Mouse (Mus musculus): Measurements from ENCODE around the gene Ppp1r2. TPM values are rescaled to one million over a fixed set of nuclear protein-coding genes. Genes with fewer than 3 reads are reported as not detected.

The Ppp1r2 gene
- polyA plus RNA-seq, 1 experiment, result 31.7 TPM

DNA sequence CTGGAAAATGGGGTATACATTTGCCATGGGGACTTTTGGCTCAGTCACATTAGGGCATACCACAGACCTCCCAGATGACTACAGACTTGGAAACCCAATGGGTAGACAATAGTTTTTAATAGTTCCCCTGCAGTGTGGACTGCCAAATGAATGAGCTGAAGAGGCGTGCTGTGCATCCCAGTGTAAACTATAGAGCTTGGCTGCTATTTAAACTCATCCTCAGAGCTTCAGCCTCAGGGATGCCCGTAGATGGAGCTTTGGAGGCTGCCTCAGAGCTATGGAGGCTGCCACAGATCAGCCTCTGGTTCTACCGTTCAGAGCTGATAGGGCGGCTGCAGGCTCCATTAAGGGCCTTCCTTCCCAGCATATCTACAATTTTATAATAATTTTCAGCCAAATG lies 40.2 kb upstream of the Ppp1r2 start:
- H3K27me3 ChIP-seq (ENCODE audit: control insufficient read depth, insufficient read depth, low read length), result no peaks in the 10 kb centered on the region
- H3K4me1 ChIP-seq (replicated peaks; ENCODE audit: control insufficient read depth, insufficient read depth, low read length), result no peaks in the 10 kb centered on the region
- H3K4me3 ChIP-seq (ENCODE audit: control insufficient read depth, insufficient read depth, low read length), result no peak overlapping the region
- no peak for DNase-seq
- TF ChIP-seq POLR2A (IDR thresholded peaks at IDR 0.05; ENCODE audit: control insufficient read depth, extremely low read depth, insufficient read depth, low read length, poor library complexity), result no peak
- no peak for TF ChIP-seq CTCF (IDR thresholded peaks at IDR 0.05; ENCODE audit: borderline replicate concordance, control insufficient read depth, extremely low read depth, insufficient read depth, low read length, poor library complexity)
- no peak overlapping the region for H3K27ac ChIP-seq (ENCODE audit: control insufficient read depth, insufficient read depth, low read length)
- H3K36me3 ChIP-seq (ENCODE audit: control insufficient read depth, insufficient read depth, low read length), result no peaks in the 10 kb centered on the region
- 94% methylated on average over 4 of the region's 4 CpGs for WGBS

DNA sequence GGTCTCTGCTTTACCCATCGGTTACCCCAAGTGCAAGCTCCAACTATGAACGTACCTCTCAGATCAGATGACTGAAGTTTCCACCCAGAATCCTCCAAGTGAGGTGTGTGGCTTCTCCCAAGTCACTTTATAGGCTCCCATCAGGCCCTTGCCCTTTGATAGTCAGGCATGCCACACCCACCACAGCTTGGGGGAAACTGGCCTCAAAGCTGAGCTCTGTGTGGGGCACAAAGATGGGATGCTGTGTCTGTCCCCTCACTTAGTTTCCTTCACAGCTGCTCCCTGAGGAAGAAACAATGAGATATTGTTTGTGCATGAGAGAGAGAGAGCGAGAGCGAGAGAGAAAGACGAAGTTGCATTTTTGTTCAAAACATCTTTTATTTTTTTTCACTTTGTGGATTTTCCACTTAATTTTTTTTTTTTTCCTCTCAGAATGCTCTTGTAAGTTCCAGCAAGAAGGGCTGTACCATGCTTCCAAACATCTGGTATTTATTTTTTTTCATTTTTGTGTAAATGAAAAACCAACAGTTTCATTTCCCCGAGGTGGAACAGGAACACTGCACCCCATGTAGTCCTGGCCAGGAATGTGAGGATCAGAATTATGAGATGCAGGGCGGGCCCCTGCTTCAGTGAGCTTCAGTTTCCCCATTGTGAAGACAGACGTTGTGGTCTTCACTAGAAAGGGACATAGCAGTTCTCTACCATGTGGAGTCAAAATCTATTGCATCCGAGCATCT lies 39.6 kb upstream of the Ppp1r2 start, which contains the start of gene Apod:
TSS of gene Apod (minus strand) at position 312 of the 737 bp plus-strand sequence.
- Histone ChIP-seq H3K36me3 (ENCODE audit: control insufficient read depth, insufficient read depth, low read length) (no peaks in the 10 kb centered on the region), H3K4me1 (replicated peaks; ENCODE audit: control insufficient read depth, insufficient read depth, low read length) (no peaks in the 10 kb centered on the region), H3K4me3 (ENCODE audit: control insufficient read depth, insufficient read depth, low read length) (no peak within 1 kb of the TSS), H3K27me3 (ENCODE audit: control insufficient read depth, insufficient read depth, low read length) (no peaks in the 10 kb centered on the region), H3K27ac (ENCODE audit: control insufficient read depth, insufficient read depth, low read length) (no peak within 1 kb of the TSS)
- no peak for DNase-seq
- WGBS, result 82% methylated on average over 9 of the region's 9 CpGs
- no peak for TF ChIP-seq CTCF (IDR thresholded peaks at IDR 0.05; ENCODE audit: borderline replicate concordance, control insufficient read depth, extremely low read depth, insufficient read depth, low read length, poor library complexity)

DNA sequence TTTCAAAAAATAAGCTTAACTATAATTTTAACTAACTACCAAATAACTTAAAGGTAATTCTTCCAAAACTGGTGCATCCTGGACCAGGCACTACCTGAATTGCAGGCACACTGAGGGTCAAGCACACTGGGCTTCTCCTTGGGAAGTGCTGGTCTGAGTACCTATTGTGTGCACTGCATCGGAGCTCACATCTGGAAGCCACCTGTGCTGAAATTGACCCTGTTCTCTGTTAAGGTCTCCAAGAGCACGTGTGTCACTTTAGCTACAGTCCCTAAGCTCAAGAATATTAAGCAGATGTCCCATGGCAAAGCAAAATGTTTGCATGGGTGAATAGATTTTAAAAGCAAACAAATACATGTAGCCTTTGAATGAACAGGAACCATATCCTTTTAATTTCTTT lies 38.5 kb upstream of the Ppp1r2 start:
- Histone ChIP-seq H3K27ac (ENCODE audit: control insufficient read depth, insufficient read depth, low read length) (no peak overlapping the region), H3K4me1 (replicated peaks; ENCODE audit: control insufficient read depth, insufficient read depth, low read length) (no peaks in the 10 kb centered on the region), H3K4me3 (ENCODE audit: control insufficient read depth, insufficient read depth, low read length) (no peak overlapping the region), H3K36me3 (ENCODE audit: control insufficient read depth, insufficient read depth, low read length) (no peaks in the 10 kb centered on the region), H3K27me3 (ENCODE audit: control insufficient read depth, insufficient read depth, low read length) (no peaks in the 10 kb centered on the region)
- WGBS, result 86% methylated on average over 2 of the region's 2 CpGs
- DNase-seq, result no peak
- TF ChIP-seq POLR2A (IDR thresholded peaks at IDR 0.05; ENCODE audit: control insufficient read depth, extremely low read depth, insufficient read depth, low read length, poor library complexity) (no peak), CTCF (IDR thresholded peaks at IDR 0.05; ENCODE audit: borderline replicate concordance, control insufficient read depth, extremely low read depth, insufficient read depth, low read length, poor library complexity) (no peak)

DNA sequence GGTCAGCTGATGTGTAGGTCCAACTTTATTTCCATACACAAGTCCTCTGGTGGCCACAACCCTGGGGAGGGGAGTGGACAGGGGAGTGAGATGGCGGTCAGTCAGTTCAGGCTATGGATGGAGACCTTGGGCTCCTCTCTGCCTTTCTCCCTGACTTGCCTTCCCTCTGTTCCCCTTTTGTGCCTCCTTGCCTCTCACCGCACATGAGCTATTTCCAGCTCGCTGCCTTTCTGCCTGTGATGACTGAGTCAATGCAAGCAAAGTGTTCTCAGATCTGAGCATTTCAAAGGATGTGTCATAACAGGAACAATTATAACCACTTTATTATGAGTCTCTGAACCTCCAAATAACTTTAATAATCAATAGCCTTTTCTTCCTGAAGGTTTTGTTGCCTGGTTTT lies 37.2 kb upstream of the Ppp1r2 start:
- 84% methylated on average over 3 of the region's 3 CpGs for WGBS
- no peak for DNase-seq
- H3K27ac ChIP-seq (ENCODE audit: control insufficient read depth, insufficient read depth, low read length), result no peak overlapping the region
- no peak overlapping the region for H3K4me3 ChIP-seq (ENCODE audit: control insufficient read depth, insufficient read depth, low read length)
- no peaks in the 10 kb centered on the region for H3K27me3 ChIP-seq (ENCODE audit: control insufficient read depth, insufficient read depth, low read length)
- TF ChIP-seq CTCF (IDR thresholded peaks at IDR 0.05; ENCODE audit: borderline replicate concordance, control insufficient read depth, extremely low read depth, insufficient read depth, low read length, poor library complexity) (no peak), POLR2A (IDR thresholded peaks at IDR 0.05; ENCODE audit: control insufficient read depth, extremely low read depth, insufficient read depth, low read length, poor library complexity) (no peak)
- H3K36me3 ChIP-seq (ENCODE audit: control insufficient read depth, insufficient read depth, low read length), result no peaks in the 10 kb centered on the region
- no peaks in the 10 kb centered on the region for H3K4me1 ChIP-seq (replicated peaks; ENCODE audit: control insufficient read depth, insufficient read depth, low read length)

DNA sequence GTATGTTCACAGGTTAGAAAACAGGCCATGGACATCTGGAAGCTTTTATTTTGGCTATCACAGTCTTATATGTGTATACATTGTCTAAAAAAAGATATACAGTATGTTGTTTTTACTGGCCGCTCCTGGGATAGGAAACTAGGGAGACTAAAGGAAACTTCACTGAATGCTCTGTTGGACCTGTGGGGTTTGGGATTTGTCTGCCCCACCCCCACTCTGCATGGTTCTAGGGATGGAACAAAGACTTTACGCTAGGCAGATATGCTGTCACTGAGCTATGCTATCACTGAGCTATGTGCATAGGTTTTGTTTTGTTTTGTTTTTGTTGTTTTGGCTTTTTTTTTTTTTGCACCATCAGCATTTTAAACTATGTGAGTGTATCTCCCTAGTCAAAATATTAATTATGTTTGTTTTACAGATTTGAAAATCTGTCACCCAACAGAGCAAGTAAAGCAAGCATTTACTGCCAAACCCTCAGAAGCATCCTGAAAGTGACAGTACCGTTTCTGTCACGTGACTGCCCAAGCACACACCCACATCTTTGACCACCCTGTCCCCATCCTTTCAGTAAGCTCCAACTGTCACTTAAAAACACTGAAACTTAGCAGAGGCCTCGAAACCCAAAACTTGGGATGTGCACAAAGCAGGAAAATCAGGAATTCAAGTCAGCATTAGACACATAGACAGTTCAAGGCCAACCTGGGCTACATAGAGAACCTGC lies 30.3 kb upstream of the Ppp1r2 start:
- Histone ChIP-seq H3K27ac (ENCODE audit: control insufficient read depth, insufficient read depth, low read length) (no peak overlapping the region), H3K4me1 (replicated peaks; ENCODE audit: control insufficient read depth, insufficient read depth, low read length) (no peaks in the 10 kb centered on the region), H3K27me3 (ENCODE audit: control insufficient read depth, insufficient read depth, low read length) (no peaks in the 10 kb centered on the region), H3K36me3 (ENCODE audit: control insufficient read depth, insufficient read depth, low read length) (no peaks in the 10 kb centered on the region), H3K4me3 (ENCODE audit: control insufficient read depth, insufficient read depth, low read length) (no peak overlapping the region)
- no peak for DNase-seq
- no peak for TF ChIP-seq POLR2A (IDR thresholded peaks at IDR 0.05; ENCODE audit: control insufficient read depth, extremely low read depth, insufficient read depth, low read length, poor library complexity)
- no peak for TF ChIP-seq CTCF (IDR thresholded peaks at IDR 0.05; ENCODE audit: borderline replicate concordance, control insufficient read depth, extremely low read depth, insufficient read depth, low read length, poor library complexity)
- 91% methylated on average over 5 of the region's 5 CpGs for WGBS

DNA sequence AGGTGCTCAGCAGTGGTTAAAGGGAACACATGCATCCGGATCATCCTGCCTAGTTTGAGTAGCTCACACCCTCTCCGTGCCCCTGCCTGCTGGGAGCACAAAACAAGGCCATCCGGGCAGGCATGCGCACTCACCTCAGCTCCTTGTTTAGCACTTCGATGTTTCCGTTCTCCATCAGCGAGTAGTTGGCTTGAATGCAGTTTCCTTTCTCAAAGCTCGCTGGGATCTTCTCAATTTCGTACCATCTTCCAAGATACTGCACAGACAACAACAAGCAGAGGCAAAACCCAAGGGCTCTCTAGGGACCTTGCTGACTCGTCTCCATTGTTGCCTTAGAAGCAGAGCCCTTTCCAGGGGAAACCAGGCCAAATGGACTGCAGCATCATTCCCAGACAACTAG lies 28.2 kb upstream of the Ppp1r2 start:
- no peaks in the 10 kb centered on the region for H3K4me1 ChIP-seq (replicated peaks; ENCODE audit: control insufficient read depth, insufficient read depth, low read length)
- no peaks in the 10 kb centered on the region for H3K36me3 ChIP-seq (ENCODE audit: control insufficient read depth, insufficient read depth, low read length)
- DNase-seq, result no peak
- no peaks in the 10 kb centered on the region for H3K27me3 ChIP-seq (ENCODE audit: control insufficient read depth, insufficient read depth, low read length)
- TF ChIP-seq POLR2A (IDR thresholded peaks at IDR 0.05; ENCODE audit: control insufficient read depth, extremely low read depth, insufficient read depth, low read length, poor library complexity), result no peak
- no peak for TF ChIP-seq CTCF (IDR thresholded peaks at IDR 0.05; ENCODE audit: borderline replicate concordance, control insufficient read depth, extremely low read depth, insufficient read depth, low read length, poor library complexity)
- H3K27ac ChIP-seq (ENCODE audit: control insufficient read depth, insufficient read depth, low read length), result no peak overlapping the region
- 85% methylated on average over 10 of the region's 10 CpGs for WGBS
- H3K4me3 ChIP-seq (ENCODE audit: control insufficient read depth, insufficient read depth, low read length), result no peak overlapping the region

Data from thymus, adult 2 months (tissue).